Mouse (Mus musculus): ENCODE data around the gene Card19. TPM values are rescaled to one million over a fixed set of nuclear protein-coding genes. Genes with fewer than 3 reads are reported as not detected.

Card19 gene
- 35.3 and 47.8 TPM in 2 replicates for polyA plus RNA-seq (2015; fragmentation: Nextera tagmentation; extraction: Ambion mirVana)

GRCm38 (mm10) chr13:49215504-49216219 lies at the start of gene Card19:
TSS of gene Card19 (minus strand) at chr13:49216037.
- Histone ChIP-seq H3K36me3 (no peaks in the 10 kb centered on the region), H3K9me3 (no peaks in the 10 kb centered on the region), H3K4me2 (peak within 1 kb of the TSS; percentile 83), H3K27me3 (peaks cover 26% of the 10 kb centered on the region), H3K9ac (peak within 1 kb of the TSS; percentile 78), H3K4me1 (replicated peaks) (peaks cover 48% of the 10 kb centered on the region), H3K27ac (replicated peaks) (peak within 1 kb of the TSS; percentile 19; the same call in 1 of the 2 replicates), H3K4me3 (peak within 1 kb of the TSS; percentile 69)
- ATAC-seq (ENCODE audit: low read depth), result peak; percentile 86
- WGBS, result under 1% methylated on average over 78 of the region's 78 CpGs

GRCm38 (mm10) chr13:49260036-49260722 lies 44.3 kb upstream of the Card19 start:
- no peaks in the 10 kb centered on the region for H3K4me1 ChIP-seq (replicated peaks)
- H3K36me3 ChIP-seq, result no peaks in the 10 kb centered on the region
- H3K27ac ChIP-seq (replicated peaks), result no peak overlapping the region
- no peak overlapping the region for H3K4me2 ChIP-seq
- H3K27me3 ChIP-seq, result no peaks in the 10 kb centered on the region
- H3K9me3 ChIP-seq, result no peaks in the 10 kb centered on the region
- ATAC-seq (ENCODE audit: low read depth), result no peak
- 83% methylated on average over 15 of the region's 15 CpGs for WGBS
- H3K4me3 ChIP-seq, result no peak overlapping the region
- no peak overlapping the region for H3K9ac ChIP-seq

- H3K9me3 ChIP-seq, result no peaks in the 10 kb centered on the region
- ATAC-seq (ENCODE audit: low read depth), result no peak
- H3K9ac ChIP-seq, result no peak overlapping the region
- 82% methylated on average over 3 of the region's 3 CpGs for WGBS
- H3K4me3 ChIP-seq, result no peak overlapping the region
- no peak overlapping the region for H3K4me2 ChIP-seq
- H3K36me3 ChIP-seq, result no peaks in the 10 kb centered on the region
- H3K27me3 ChIP-seq, result no peaks in the 10 kb centered on the region
- H3K4me1 ChIP-seq (replicated peaks), result no peaks in the 10 kb centered on the region
- no peak overlapping the region for H3K27ac ChIP-seq (replicated peaks)
Observed at GRCm38 (mm10) chr13:49257819-49258313, 42.0 kb upstream of the Card19 start.

DNA sequence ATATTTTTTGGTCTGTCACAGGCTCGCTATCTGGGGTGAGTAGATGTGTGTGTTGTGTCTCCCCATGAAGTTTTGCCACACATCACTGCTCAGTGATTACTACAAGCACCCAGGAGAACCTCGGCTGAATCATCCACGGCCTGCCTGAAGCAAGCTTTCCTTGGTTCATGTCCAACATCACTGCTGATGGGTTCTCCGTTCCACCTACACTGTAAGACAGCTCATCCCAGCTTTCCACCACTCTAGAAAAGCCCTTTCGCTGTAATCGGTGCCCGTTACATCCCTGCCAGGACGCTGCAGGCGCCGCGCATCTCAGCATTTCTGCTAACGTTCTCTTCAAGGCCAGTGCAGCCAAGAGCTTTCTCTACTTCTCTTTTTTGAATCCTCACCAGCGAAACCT lies 36.9 kb upstream of the Card19 start:
- Histone ChIP-seq H3K4me2 (no peak overlapping the region), H3K36me3 (no peaks in the 10 kb centered on the region), H3K4me1 (replicated peaks) (peaks cover 8% of the 10 kb centered on the region), H3K9me3 (no peaks in the 10 kb centered on the region), H3K27ac (replicated peaks) (no peak overlapping the region), H3K4me3 (no peak overlapping the region), H3K27me3 (peaks cover 21% of the 10 kb centered on the region), H3K9ac (no peak overlapping the region)
- ATAC-seq (ENCODE audit: low read depth), result no peak
- WGBS, result 92% methylated on average over 13 of the region's 13 CpGs

GRCm38 (mm10) chr13:49252113-49252512 lies 36.3 kb upstream of the Card19 start:
- H3K27ac ChIP-seq (replicated peaks), result no peak overlapping the region
- H3K4me1 ChIP-seq (replicated peaks), result peaks cover 12% of the 10 kb centered on the region
- H3K27me3 ChIP-seq, result peaks cover 28% of the 10 kb centered on the region
- 77% methylated on average over 2 of the region's 2 CpGs for WGBS
- no peak for ATAC-seq (ENCODE audit: low read depth)
- H3K4me2 ChIP-seq, result no peak overlapping the region
- no peaks in the 10 kb centered on the region for H3K9me3 ChIP-seq
- no peak overlapping the region for H3K4me3 ChIP-seq
- H3K36me3 ChIP-seq, result no peaks in the 10 kb centered on the region
- H3K9ac ChIP-seq, result no peak overlapping the region

DNA sequence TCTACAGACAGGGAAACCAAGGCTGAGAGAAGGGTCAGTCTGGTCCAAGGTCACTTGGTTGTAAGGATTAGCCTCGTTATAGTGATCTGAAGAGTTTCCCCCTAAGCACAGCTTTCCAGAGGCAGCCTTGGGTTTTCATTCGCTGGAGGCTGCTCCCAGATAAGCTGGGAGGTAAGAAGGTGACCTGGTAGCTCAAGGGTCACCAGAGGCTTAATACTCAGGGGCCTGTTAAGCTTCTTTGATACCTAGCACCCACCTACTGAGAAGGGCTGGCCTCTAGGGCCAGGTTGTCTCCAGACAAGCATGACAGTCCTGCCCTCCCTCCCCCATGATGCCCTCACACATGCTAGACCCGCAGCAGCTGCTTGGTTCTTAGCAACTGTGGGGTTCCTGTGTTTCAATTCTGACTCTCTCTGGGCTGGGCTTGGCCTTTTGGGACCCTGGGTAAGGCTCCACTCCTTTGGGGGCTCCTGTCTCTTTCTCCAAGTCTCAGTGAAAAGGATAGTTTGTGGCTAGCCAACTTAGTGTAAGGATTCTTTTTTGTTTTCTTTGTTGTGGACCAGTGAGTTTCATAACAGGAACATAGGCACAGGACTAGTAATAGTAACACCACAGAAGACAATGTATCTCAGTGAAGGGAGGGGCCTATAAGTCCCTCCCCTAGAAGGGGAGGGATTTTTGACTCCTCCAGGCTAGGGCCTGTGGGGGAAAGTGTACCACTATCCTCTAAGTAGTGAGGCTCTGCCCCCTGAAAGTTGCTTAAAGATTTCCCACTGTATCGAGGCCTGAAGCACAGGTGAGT lies 35.1 kb upstream of the Card19 start:
- H3K9me3 ChIP-seq, result no peaks in the 10 kb centered on the region
- H3K27ac ChIP-seq (replicated peaks), result no peak overlapping the region
- H3K4me3 ChIP-seq, result no peak overlapping the region
- no peaks in the 10 kb centered on the region for H3K36me3 ChIP-seq
- H3K27me3 ChIP-seq, result peaks cover 40% of the 10 kb centered on the region
- WGBS, result 44% methylated on average over 4 of the region's 4 CpGs
- peaks cover 12% of the 10 kb centered on the region for H3K4me1 ChIP-seq (replicated peaks)
- no peak overlapping the region for H3K9ac ChIP-seq
- no peak for ATAC-seq (ENCODE audit: low read depth)
- no peak overlapping the region for H3K4me2 ChIP-seq

GRCm38 (mm10) chr13:49249634-49250033 lies 33.8 kb upstream of the Card19 start:
- Histone ChIP-seq H3K4me2 (no peak overlapping the region), H3K4me3 (no peak overlapping the region), H3K4me1 (replicated peaks) (peaks cover 12% of the 10 kb centered on the region), H3K9me3 (no peaks in the 10 kb centered on the region), H3K27ac (replicated peaks) (no peak overlapping the region), H3K9ac (no peak overlapping the region), H3K27me3 (peaks cover 43% of the 10 kb centered on the region), H3K36me3 (no peaks in the 10 kb centered on the region)
- 77% methylated on average over 2 of the region's 2 CpGs for WGBS
- no peak for ATAC-seq (ENCODE audit: low read depth)

DNA sequence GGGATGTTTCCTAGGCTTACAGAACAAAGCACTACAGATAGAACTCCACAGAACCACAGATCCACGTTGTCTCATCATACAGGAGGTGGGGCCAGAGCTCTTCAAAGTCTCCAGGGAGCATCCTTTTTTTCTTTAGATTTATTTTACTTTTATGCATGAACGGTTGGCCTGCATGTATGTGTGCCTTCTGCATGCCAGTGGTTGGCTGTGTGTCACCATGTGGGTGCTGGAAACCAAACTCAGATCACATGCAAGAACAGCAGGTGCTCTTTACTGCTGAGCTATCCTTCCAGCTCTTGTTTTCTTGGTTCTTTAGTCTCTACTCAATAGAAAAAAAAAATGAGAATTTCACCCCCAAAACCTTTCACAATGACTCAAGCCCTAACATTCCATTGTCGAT lies 33.1 kb upstream of the Card19 start:
- peaks cover 12% of the 10 kb centered on the region for H3K4me1 ChIP-seq (replicated peaks)
- no peak overlapping the region for H3K27ac ChIP-seq (replicated peaks)
- no peaks in the 10 kb centered on the region for H3K36me3 ChIP-seq
- no peak overlapping the region for H3K9ac ChIP-seq
- H3K4me2 ChIP-seq, result no peak overlapping the region
- peaks cover 43% of the 10 kb centered on the region for H3K27me3 ChIP-seq
- H3K9me3 ChIP-seq, result no peaks in the 10 kb centered on the region
- no peak for ATAC-seq (ENCODE audit: low read depth)
- no peak overlapping the region for H3K4me3 ChIP-seq
- WGBS, result 58% methylated on average over 3 of the region's 3 CpGs

GRCm38 (mm10) chr13:49248467-49248862 lies 32.6 kb upstream of the Card19 start, which contains the start of gene Susd3:
TSS of gene Susd3 (minus strand) at chr13:49248706.
- H3K27me3 ChIP-seq, result peaks cover 43% of the 10 kb centered on the region
- peak within 1 kb of the TSS; percentile 44; the same call in 1 of the 2 replicates for H3K9ac ChIP-seq
- H3K4me2 ChIP-seq, result peak within 1 kb of the TSS; percentile 61
- peaks cover 12% of the 10 kb centered on the region for H3K4me1 ChIP-seq (replicated peaks)
- no peak for ATAC-seq (ENCODE audit: low read depth)
- H3K27ac ChIP-seq (replicated peaks), result no peak within 1 kb of the TSS
- H3K36me3 ChIP-seq, result no peaks in the 10 kb centered on the region
- no peaks in the 10 kb centered on the region for H3K9me3 ChIP-seq
- peak within 1 kb of the TSS; percentile 37 for H3K4me3 ChIP-seq
- 15% methylated on average over 8 of the region's 8 CpGs for WGBS

DNA sequence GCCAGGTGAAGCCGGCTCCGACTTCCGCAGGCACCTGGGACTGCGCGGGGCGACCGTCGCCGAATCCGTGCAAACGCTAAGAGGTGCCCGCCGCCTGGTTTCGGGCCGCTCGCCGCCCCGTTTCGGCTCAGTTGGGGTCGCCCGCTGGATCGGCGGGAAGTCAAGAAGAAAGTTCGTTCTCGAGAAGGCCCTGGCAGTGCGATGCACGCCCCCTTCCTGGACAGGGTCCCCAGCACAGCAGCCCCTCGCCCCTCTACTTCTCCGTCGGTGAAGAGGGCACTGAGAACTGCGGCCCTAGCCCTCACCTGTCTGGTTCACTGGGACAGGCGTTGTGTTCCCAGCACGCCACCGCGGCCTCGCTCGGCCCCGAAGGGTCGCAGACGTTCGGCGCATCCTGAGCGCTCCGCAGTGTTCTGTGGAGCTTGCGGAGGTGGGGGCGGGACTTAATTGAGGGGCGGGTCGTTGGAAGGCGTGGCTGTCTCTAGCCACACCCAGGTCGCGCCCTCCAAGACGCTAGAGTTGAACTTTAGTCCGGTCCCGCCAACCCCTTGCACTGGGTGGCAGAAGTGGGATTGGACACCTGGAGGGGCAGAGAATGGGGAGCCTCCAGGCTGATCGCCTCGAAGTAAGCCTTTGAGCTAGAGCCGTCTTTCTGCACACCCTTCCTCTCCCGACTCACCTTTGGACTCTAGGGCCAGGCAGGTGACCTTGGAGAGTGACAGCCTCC lies 32.1 kb upstream of the Card19 start:
- Histone ChIP-seq H3K27me3 (peaks cover 43% of the 10 kb centered on the region), H3K4me3 (peak overlapping the region; percentile 37), H3K4me2 (peak overlapping the region; percentile 61), H3K36me3 (no peaks in the 10 kb centered on the region), H3K9me3 (no peaks in the 10 kb centered on the region), H3K27ac (replicated peaks) (no peak overlapping the region), H3K4me1 (replicated peaks) (peaks cover 12% of the 10 kb centered on the region), H3K9ac (peak overlapping the region; percentile 44; the same call in 1 of the 2 replicates)
- ATAC-seq (ENCODE audit: low read depth), result peak; percentile 49
- WGBS, result 2% methylated on average over 58 of the region's 58 CpGs

DNA sequence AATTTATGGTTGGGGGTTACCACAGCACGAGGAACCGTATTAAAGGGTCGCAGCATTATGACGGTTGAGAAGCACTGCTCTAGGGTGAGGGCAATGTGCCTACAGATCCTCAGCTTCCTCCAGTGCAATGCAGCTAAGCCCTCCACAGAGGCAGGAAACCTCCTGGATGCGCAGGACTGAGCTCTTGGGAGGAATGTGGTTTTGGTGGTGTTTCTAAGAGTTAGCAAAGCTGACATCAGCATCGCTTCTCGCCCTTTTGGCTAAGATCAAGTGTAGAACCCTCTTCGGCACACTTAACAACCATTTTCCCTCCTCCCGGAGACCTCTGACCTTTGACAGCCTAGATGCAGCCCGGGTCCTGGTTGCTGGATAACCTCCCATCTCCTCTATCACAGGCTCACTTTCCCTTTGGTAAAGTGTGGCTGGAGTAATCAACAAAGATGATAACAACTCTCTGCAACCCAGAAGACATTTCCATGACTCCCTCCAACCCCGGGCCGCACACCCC lies 31.4 kb upstream of the Card19 start:
- H3K4me3 ChIP-seq, result peak overlapping the region; percentile 37
- H3K4me2 ChIP-seq, result peak overlapping the region; percentile 61
- H3K9me3 ChIP-seq, result no peaks in the 10 kb centered on the region
- peaks cover 12% of the 10 kb centered on the region for H3K4me1 ChIP-seq (replicated peaks)
- ATAC-seq (ENCODE audit: low read depth), result no peak
- no peaks in the 10 kb centered on the region for H3K36me3 ChIP-seq
- 28% methylated on average over 12 of the region's 12 CpGs for WGBS
- H3K27me3 ChIP-seq, result peaks cover 43% of the 10 kb centered on the region
- no peak overlapping the region for H3K27ac ChIP-seq (replicated peaks)
- 0 out of 2 replicates have a peak overlapping the region, but pooled peaks have one; percentile 44 for H3K9ac ChIP-seq

All from neural tube, embryonic 13.5 days (tissue).